Mouse (Mus musculus) thymus, adult 2 months (tissue): ENCODE results near the gene Zfyve27. TPM values are rescaled to one million over a fixed set of nuclear protein-coding genes. Genes with fewer than 3 reads are reported as not detected.

Experiments used
- DNase-seq: peaks from one replicate; pipeline ENCODE4 v3.0.0; 2021
- H3K27ac ChIP-seq: fragments of 200-500 bp; 2 replicates; pipeline ENCODE4 v1.5.1; 2012; ENCODE audit warnings: low read length, control low read depth; ENCODE audit not compliant: control insufficient read depth, insufficient read depth
- H3K27me3 ChIP-seq: fragments of 200-500 bp; 2 replicates; pipeline ENCODE4 v1.6.1; 2012; ENCODE audit warnings: mild to moderate bottlenecking, low read length, moderate library complexity, mixed read lengths; ENCODE audit not compliant: control insufficient read depth, insufficient read depth
- H3K36me3 ChIP-seq: fragments of 200-500 bp; 2 replicates; pipeline ENCODE4 v1.6.1; 2012; ENCODE audit warnings: mild to moderate bottlenecking, low read length, moderate library complexity; ENCODE audit not compliant: control insufficient read depth, insufficient read depth
- H3K4me1 ChIP-seq: fragments of 200-500 bp; replicated peaks from 2 replicates; pipeline ENCODE4 v1.6.1; 2012; ENCODE audit warnings: low read length; ENCODE audit not compliant: control insufficient read depth, insufficient read depth
- H3K4me3 ChIP-seq: fragments of 200-500 bp; 2 replicates; pipeline ENCODE4 v1.5.1; 2012; ENCODE audit warnings: mild to moderate bottlenecking, low read length, control low read depth, moderate library complexity; ENCODE audit not compliant: control insufficient read depth, insufficient read depth
- CTCF ChIP-seq: fragments of 200-500 bp; IDR thresholded peaks from 2 replicates; pipeline ENCODE4 v1.5.1; 2012; ENCODE audit warnings: mild to moderate bottlenecking, control low read depth, low read length, moderate library complexity, borderline replicate concordance; ENCODE audit not compliant: control insufficient read depth, poor library complexity, insufficient read depth; ENCODE audit errors: extremely low read depth
- POLR2A ChIP-seq: fragments of 200-500 bp; IDR thresholded peaks from 2 replicates; pipeline ENCODE4 v1.6.1; 2012; ENCODE audit warnings: mild to moderate bottlenecking, low read length, control low read depth, moderate library complexity; ENCODE audit not compliant: control insufficient read depth, poor library complexity, insufficient read depth; ENCODE audit errors: extremely low read depth
- WGBS: fragments of 180-500 bp; shearing (Covaris S2); methylation state at CpG from one replicate; pipeline ENCODE4 v1.1.7; 2018; 5-methylcytosine and 5-hydroxymethylcytosine counted together
- polyA plus RNA-seq: library from polyadenylated mRNA; depleted of rRNA; stranded (reverse); fragments of >200 nt; gene quantifications from 2 replicates; pipeline ENCODE4 v1.2.3, GENCODE M21; 2012

The Zfyve27 gene
- polyA plus RNA-seq, 1 experiment, result 96.4 TPM

GRCm38 (mm10) chr19:42151990-42152389, 11.8 kb upstream of the Zfyve27 start:
- no peak overlapping the region for H3K27ac ChIP-seq
- TF ChIP-seq CTCF (peak; percentile 92), POLR2A (no peak)
- no peaks in the 10 kb centered on the region; the same call in 1 of the 2 replicates for H3K27me3 ChIP-seq
- DNase-seq, result peak; percentile 70
- no peak overlapping the region for H3K4me3 ChIP-seq
- peaks cover 11% of the 10 kb centered on the region for H3K4me1 ChIP-seq
- WGBS, result 30% methylated on average over 6 of the region's 6 CpGs
- H3K36me3 ChIP-seq, result no peaks in the 10 kb centered on the region

- H3K36me3 ChIP-seq, result no peaks in the 10 kb centered on the region
- no peak overlapping the region for H3K27ac ChIP-seq
- no peak overlapping the region for H3K4me3 ChIP-seq
- peak; percentile 11 for DNase-seq
- no peaks in the 10 kb centered on the region for H3K27me3 ChIP-seq
- TF ChIP-seq CTCF (no peak), POLR2A (no peak)
- WGBS, result 30% methylated on average over 12 of the region's 12 CpGs
- peaks cover 5% of the 10 kb centered on the region; the same call in 1 of the 2 replicates for H3K4me1 ChIP-seq
Observed at GRCm38 (mm10) chr19:42157493-42158237, 6.1 kb upstream of the Zfyve27 start.

- Histone ChIP-seq H3K27ac (no peak overlapping the region), H3K4me3 (no peak overlapping the region), H3K27me3 (no peaks in the 10 kb centered on the region), H3K4me1 (peaks cover 5% of the 10 kb centered on the region; the same call in 1 of the 2 replicates), H3K36me3 (no peaks in the 10 kb centered on the region)
- no peak for DNase-seq
- WGBS, result 84% methylated on average over 13 of the region's 13 CpGs
- TF ChIP-seq CTCF (no peak), POLR2A (no peak)
Observed at GRCm38 (mm10) chr19:42158246-42159017, 5.3 kb upstream of the Zfyve27 start.

GRCm38 (mm10) chr19:42164188-42164587, 437 bp downstream of the Zfyve27 start:
- no peak for TF ChIP-seq POLR2A
- no peak for TF ChIP-seq CTCF
- no peak for DNase-seq
- Histone ChIP-seq H3K27ac (no peak overlapping the region), H3K4me3 (no peak overlapping the region), H3K36me3 (no peaks in the 10 kb centered on the region), H3K4me1 (no peaks in the 10 kb centered on the region), H3K27me3 (no peaks in the 10 kb centered on the region)
- WGBS, result 80% methylated on average over 7 of the region's 7 CpGs

- H3K4me1 ChIP-seq, result peaks cover 2% of the 10 kb centered on the region; the same call in 1 of the 2 replicates
- peak; percentile 73; the same call in 1 of the 2 replicates for TF ChIP-seq CTCF
- TF ChIP-seq POLR2A, result no peak
- peak; percentile 85 for DNase-seq
- no peak overlapping the region; the same call in 1 of the 2 replicates for H3K27ac ChIP-seq
- H3K36me3 ChIP-seq, result no peaks in the 10 kb centered on the region
- 4% methylated on average over 12 of the region's 12 CpGs for WGBS
- no peak overlapping the region for H3K4me3 ChIP-seq
- no peaks in the 10 kb centered on the region for H3K27me3 ChIP-seq
Observed at GRCm38 (mm10) chr19:42166130-42166529, 2.4 kb downstream of the Zfyve27 start.

GRCm38 (mm10) chr19:42166766-42167165, 3.0 kb downstream of the Zfyve27 start:
- TF ChIP-seq CTCF (no peak), POLR2A (no peak)
- H3K27ac ChIP-seq, result no peak overlapping the region
- H3K4me1 ChIP-seq, result peaks cover 6% of the 10 kb centered on the region
- WGBS, result 56% methylated on average over 3 of the region's 3 CpGs
- no peaks in the 10 kb centered on the region for H3K27me3 ChIP-seq
- no peak overlapping the region for H3K4me3 ChIP-seq
- DNase-seq, result no peak
- H3K36me3 ChIP-seq, result no peaks in the 10 kb centered on the region
